Mouse (Mus musculus) ES-Bruce4 (cell line): ENCODE measurements at regions not wholly inside any gene's neighbourhood (a gene's known extent, or its start where the extent isn't known, plus 50 kb on each side); places are given as distances from the start of the nearest gene placed in this dataset.

ENCODE experiments used
- CTCF ChIP-seq: IDR thresholded peaks from one replicate; pipeline ENCODE4 v1.8.1; 2011; ENCODE audit warnings: low read depth, low read length
- EP300 ChIP-seq: IDR thresholded peaks from 2 replicates; pipeline ENCODE4 v1.6.1; 2011; ENCODE audit warnings: low read depth, low read length; ENCODE audit not compliant: insufficient read depth

DNA sequence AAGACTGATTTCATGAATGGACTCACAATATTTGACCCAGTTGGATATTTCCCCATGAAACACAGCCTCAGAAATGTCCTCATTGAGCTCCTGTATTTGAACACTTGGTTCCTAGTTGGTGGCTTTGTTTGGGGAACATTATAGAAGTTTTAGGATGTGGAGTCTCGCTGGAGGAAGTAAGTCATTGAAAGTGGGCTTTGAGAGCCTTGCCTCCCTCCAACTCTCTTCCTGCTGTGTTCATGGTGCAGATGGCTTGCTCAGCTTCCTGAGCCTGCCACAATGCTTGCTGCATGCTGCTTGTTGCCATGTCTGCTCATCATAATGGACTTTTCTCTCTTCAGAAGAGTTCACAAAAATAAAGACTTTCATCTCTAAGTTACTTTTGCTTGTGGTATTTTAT, 239.5 kb upstream of the Trib2 start:
- no peak for TF ChIP-seq EP300
- no peak for TF ChIP-seq CTCF
